Mouse (Mus musculus) hindbrain, embryonic 16.5 days (tissue): Measurements from ENCODE around the gene Sdccag8. TPM values are rescaled to one million over a fixed set of nuclear protein-coding genes. Genes with fewer than 3 reads are reported as not detected.

Experiments
- ATAC-seq: fragments of 200-750 bp; cut with Nextera tagmentation; 2 replicates; pipeline ENCODE4 v1.8.0; 2017; ENCODE audit warnings: moderate TSS enrichment, moderate library complexity
- H3K27ac ChIP-seq: fragments of 300-500 bp; sonication (generic); 2 replicates; pipeline ENCODE4 v1.5.1; 2014; ENCODE audit warnings: low read depth, mild to moderate bottlenecking, control low read depth, low read length, moderate library complexity
- H3K27me3 ChIP-seq: fragments of 300-500 bp; sonication (generic); replicated peaks from 2 replicates; pipeline ENCODE4 v1.6.1; 2014; ENCODE audit warnings: low read length; ENCODE audit not compliant: control insufficient read depth, insufficient read depth
- H3K36me3 ChIP-seq: fragments of 300-500 bp; sonication (generic); 2 replicates; pipeline ENCODE4 v1.6.1; 2014; ENCODE audit warnings: mild to moderate bottlenecking, low read length, moderate library complexity, mixed read lengths; ENCODE audit not compliant: control insufficient read depth, insufficient read depth
- H3K4me1 ChIP-seq: fragments of 300-500 bp; sonication (generic); 2 replicates; pipeline ENCODE4 v1.6.1; 2014; ENCODE audit warnings: low read depth, low read length; ENCODE audit not compliant: control insufficient read depth, insufficient read depth
- H3K4me2 ChIP-seq: fragments of 300-500 bp; sonication (generic); 2 replicates; pipeline ENCODE4 v1.6.1; 2014; ENCODE audit warnings: mild to moderate bottlenecking, low read length, control low read depth, moderate library complexity
- H3K4me3 ChIP-seq: fragments of 300-500 bp; sonication (generic); 2 replicates; pipeline ENCODE4 v1.5.1; 2014; ENCODE audit warnings: mild to moderate bottlenecking, low read length, control low read depth, moderate library complexity
- H3K9ac ChIP-seq: fragments of 300-500 bp; sonication (generic); 2 replicates; pipeline ENCODE4 v1.6.1; 2014; ENCODE audit warnings: low read depth, mild to moderate bottlenecking, control low read depth, low read length, moderate library complexity
- H3K9me3 ChIP-seq: fragments of 300-500 bp; sonication (generic); 2 replicates; pipeline ENCODE4 v1.6.1; 2014; ENCODE audit warnings: mild to moderate bottlenecking, low read length, moderate library complexity; ENCODE audit not compliant: control insufficient read depth
- WGBS: fragments of 180-500 bp; shearing (Covaris S2); extraction: QIAGEN DNeasy Blood & Tissue Kit; methylation state at CpG from one replicate; pipeline ENCODE4 v1.1.7; 2014; 5-methylcytosine and 5-hydroxymethylcytosine counted together
- polyA plus RNA-seq: library from polyadenylated mRNA; unstranded; fragments of >200 nt; fragmentation: Nextera tagmentation; extraction: Ambion mirVana; gene quantifications from 2 replicates; pipeline ENCODE4 v1.2.1, GENCODE M21; 2015

The Sdccag8 gene
- polyA plus RNA-seq, 1 experiment from 2014 or later, result 25.8 TPM

GRCm38 (mm10) chr1:177040058-177040457, 225.6 kb downstream of the Sdccag8 start:
- H3K9me3 ChIP-seq, result no peaks in the 10 kb centered on the region
- no peak overlapping the region for H3K4me3 ChIP-seq
- no peaks in the 10 kb centered on the region for H3K27me3 ChIP-seq
- no peak overlapping the region for H3K27ac ChIP-seq
- no peak for ATAC-seq
- no peak overlapping the region for H3K4me2 ChIP-seq
- WGBS, result 17% methylated on average over 4 of the region's 4 CpGs
- H3K4me1 ChIP-seq, result no peaks in the 10 kb centered on the region
- H3K9ac ChIP-seq, result no peak overlapping the region
- H3K36me3 ChIP-seq, result no peaks in the 10 kb centered on the region

- Histone ChIP-seq H3K27ac (no peak overlapping the region), H3K4me1 (no peaks in the 10 kb centered on the region), H3K9me3 (no peaks in the 10 kb centered on the region), H3K4me2 (no peak overlapping the region), H3K9ac (no peak overlapping the region), H3K36me3 (no peaks in the 10 kb centered on the region), H3K27me3 (no peaks in the 10 kb centered on the region), H3K4me3 (no peak overlapping the region)
- ATAC-seq, result no peak
These were observed 231.4 kb downstream of the Sdccag8 start for GRCm38 (mm10) chr1:177045885-177046284.

- no peaks in the 10 kb centered on the region for H3K27me3 ChIP-seq
- WGBS, result 78% methylated on average over 2 of the region's 2 CpGs
- no peak overlapping the region for H3K9ac ChIP-seq
- H3K4me3 ChIP-seq, result no peak overlapping the region
- H3K36me3 ChIP-seq, result no peaks in the 10 kb centered on the region
- no peaks in the 10 kb centered on the region for H3K4me1 ChIP-seq
- H3K27ac ChIP-seq, result no peak overlapping the region
- no peaks in the 10 kb centered on the region for H3K9me3 ChIP-seq
- ATAC-seq, result no peak
- H3K4me2 ChIP-seq, result no peak overlapping the region
These were observed 232.5 kb downstream of the Sdccag8 start for GRCm38 (mm10) chr1:177046963-177047362.

GRCm38 (mm10) chr1:177048773-177049172, 234.3 kb downstream of the Sdccag8 start:
- Histone ChIP-seq H3K9me3 (no peaks in the 10 kb centered on the region), H3K4me3 (no peak overlapping the region), H3K27ac (no peak overlapping the region), H3K36me3 (no peaks in the 10 kb centered on the region), H3K4me2 (no peak overlapping the region), H3K9ac (no peak overlapping the region), H3K4me1 (no peaks in the 10 kb centered on the region), H3K27me3 (no peaks in the 10 kb centered on the region)
- no peak for ATAC-seq
- 94% methylated on average over 2 of the region's 2 CpGs for WGBS

- H3K9ac ChIP-seq, result no peak overlapping the region
These were observed 237.0 kb downstream of the Sdccag8 start for GRCm38 (mm10) chr1:177051366-177051963.

GRCm38 (mm10) chr1:177054891-177055290, 240.4 kb downstream of the Sdccag8 start:
- ATAC-seq, result no peak
- no peaks in the 10 kb centered on the region for H3K27me3 ChIP-seq
- WGBS, result 56% methylated on average over 2 of the region's 2 CpGs
- no peak overlapping the region for H3K27ac ChIP-seq
- no peaks in the 10 kb centered on the region for H3K36me3 ChIP-seq
- no peaks in the 10 kb centered on the region for H3K9me3 ChIP-seq
- no peaks in the 10 kb centered on the region for H3K4me1 ChIP-seq
- H3K4me2 ChIP-seq, result no peak overlapping the region
- no peak overlapping the region for H3K4me3 ChIP-seq
- no peak overlapping the region for H3K9ac ChIP-seq

More at GRCm38 (mm10) chr1:177051366-177051963, 237.0 kb downstream of the Sdccag8 start:
- no peaks in the 10 kb centered on the region for H3K4me1 ChIP-seq
- ATAC-seq, result no peak
- WGBS, result 79% methylated on average over 11 of the region's 11 CpGs
- no peaks in the 10 kb centered on the region for H3K36me3 ChIP-seq
- no peak overlapping the region for H3K4me2 ChIP-seq
- no peak overlapping the region for H3K4me3 ChIP-seq
- H3K27me3 ChIP-seq, result no peaks in the 10 kb centered on the region
- H3K27ac ChIP-seq, result no peak overlapping the region
- H3K9me3 ChIP-seq, result no peaks in the 10 kb centered on the region

- WGBS, result 92% methylated on average over 2 of the region's 2 CpGs
- no peak for ATAC-seq
- H3K4me1 ChIP-seq, result no peaks in the 10 kb centered on the region
These were observed 247.3 kb downstream of the Sdccag8 start for GRCm38 (mm10) chr1:177061761-177062160.

GRCm38 (mm10) chr1:177065732-177066131, 251.3 kb downstream of the Sdccag8 start:
- Histone ChIP-seq H3K9ac (no peak overlapping the region), H3K36me3 (0 out of 2 replicates have a peak, but pooled peaks cover 2% of the 10 kb centered on the region), H3K9me3 (no peaks in the 10 kb centered on the region), H3K27me3 (no peaks in the 10 kb centered on the region), H3K27ac (no peak overlapping the region), H3K4me1 (no peaks in the 10 kb centered on the region), H3K4me2 (no peak overlapping the region), H3K4me3 (no peak overlapping the region)
- ATAC-seq, result no peak

More at GRCm38 (mm10) chr1:177061761-177062160, 247.3 kb downstream of the Sdccag8 start:
- H3K9ac ChIP-seq, result no peak overlapping the region
- H3K4me3 ChIP-seq, result no peak overlapping the region
- no peaks in the 10 kb centered on the region for H3K27me3 ChIP-seq
- no peak overlapping the region for H3K4me2 ChIP-seq
- no peak overlapping the region for H3K27ac ChIP-seq
- H3K36me3 ChIP-seq, result 0 out of 2 replicates have a peak, but pooled peaks cover 2% of the 10 kb centered on the region
- no peaks in the 10 kb centered on the region for H3K9me3 ChIP-seq

- Histone ChIP-seq H3K4me3 (no peak overlapping the region), H3K9me3 (no peaks in the 10 kb centered on the region), H3K36me3 (no peaks in the 10 kb centered on the region), H3K4me1 (no peaks in the 10 kb centered on the region), H3K27ac (no peak overlapping the region), H3K4me2 (no peak overlapping the region), H3K27me3 (no peaks in the 10 kb centered on the region), H3K9ac (no peak overlapping the region)
- WGBS, result 55% methylated on average over 8 of the region's 8 CpGs
- ATAC-seq, result peak; percentile 60; the same call in 1 of the 2 replicates
These were observed 252.7 kb downstream of the Sdccag8 start for GRCm38 (mm10) chr1:177067123-177067646.
